ENCODE assay signal across 31 mouse cellular contexts in genomic region chr4:95819650-95820049, GRCm38 (mm10).
DNase-seq lines count a peak whose midpoint lies in the region; ATAC-seq lines count a peak whose summit lies in the region.
"Had no signal": no experiment of that assay in that cellular context is flagged by ENCODE, and none has a peak within 500 bp of the region (broad histone marks: within the 10 kb centered on the region; RNA-seq: fewer than 3 reads in every experiment).

No protein-coding gene starts in this region.

- DNase-seq in NIH3T3 (ENCODE audit: low read depth) = peak; percentile 72
- DNase-seq in embryonic facial prominence, embryonic 10.5 days (ENCODE audit: low spot score) = peak; percentile 45
- DNase-seq in ovary, adult 18-20 months (ENCODE audit: low spot score) = no peak
- no peak for DNase-seq in gastrocnemius, adult 18-20 months (ENCODE audit: low spot score)
- DNase-seq in lung, postnatal 14 days = no peak
- DNase-seq: adrenal gland, adult 2 months; cerebellum, adult 11-12 months; cerebellum, postnatal 25 days; gastrocnemius, postnatal 25 days; heart, adult 18-20 months; heart, postnatal 14 days; kidney, adult 9 months; kidney, postnatal 25 days; layer of hippocampus, postnatal 36 days; lung, embryonic 14.5 days; lung, postnatal 36 days; thymus, adult 2 months; thymus, postnatal 4 days had no signal

- 51% methylated on average over 2 of the region's 2 CpGs for WGBS in hindbrain, embryonic 13.5 days
- 56% methylated on average over 2 of the region's 2 CpGs for WGBS in hindbrain, embryonic 16.5 days
- 36% methylated on average over 2 of the region's 2 CpGs for WGBS in embryonic facial prominence, embryonic 10.5 days
- 30% methylated on average over 2 of the region's 2 CpGs for WGBS in limb, embryonic 13.5 days

- no peak overlapping the region for H3K9ac ChIP-seq in hindbrain, embryonic 13.5 days
- H3K9ac ChIP-seq in hindbrain, embryonic 16.5 days (ENCODE audit: low read depth, low read length) = no peak overlapping the region
- H3K9ac ChIP-seq in limb, embryonic 13.5 days = no peak overlapping the region
- H3K9ac ChIP-seq: forebrain, embryonic 15.5 days; heart, embryonic 13.5 days; limb, embryonic 15.5 days; liver, embryonic 14.5 days; lung, embryonic 14.5 days had no signal

- no peak overlapping the region for H3K4me3 ChIP-seq in hindbrain, embryonic 13.5 days
- no peak overlapping the region for H3K4me3 ChIP-seq in hindbrain, embryonic 16.5 days (ENCODE audit: low read length)
- no peak overlapping the region for H3K4me3 ChIP-seq in embryonic facial prominence, embryonic 10.5 days
- H3K4me3 ChIP-seq in limb, embryonic 13.5 days = no peak overlapping the region
- H3K4me3 ChIP-seq: forebrain, embryonic 15.5 days; heart, embryonic 13.5 days; layer of hippocampus, adult 2 months; limb, embryonic 15.5 days; megakaryocyte, embryonic 14.5 days had no signal

- H3K4me2 ChIP-seq in hindbrain, embryonic 13.5 days = no peak overlapping the region
- H3K4me2 ChIP-seq in hindbrain, embryonic 16.5 days (ENCODE audit: low read length) = no peak overlapping the region
- H3K4me2 ChIP-seq in limb, embryonic 13.5 days (replicated peaks) = no peak overlapping the region
- H3K4me2 ChIP-seq: forebrain, embryonic 15.5 days; heart, embryonic 13.5 days; limb, embryonic 15.5 days; lung, embryonic 14.5 days had no signal

- no peaks in the 10 kb centered on the region for H3K9me3 ChIP-seq in hindbrain, embryonic 13.5 days
- H3K9me3 ChIP-seq in hindbrain, embryonic 16.5 days (ENCODE audit: control insufficient read depth, low read length) = no peaks in the 10 kb centered on the region
- H3K9me3 ChIP-seq in embryonic facial prominence, embryonic 10.5 days = no peaks in the 10 kb centered on the region
- no peaks in the 10 kb centered on the region for H3K9me3 ChIP-seq in limb, embryonic 13.5 days
- H3K9me3 ChIP-seq: forebrain, embryonic 15.5 days; heart, embryonic 13.5 days; limb, embryonic 15.5 days; megakaryocyte, embryonic 14.5 days had no signal

- ATAC-seq in hindbrain, embryonic 13.5 days (ENCODE audit: low FRiP score) = 0 out of 2 replicates have a peak, but pooled peaks have one; percentile 39
- no peak for ATAC-seq in hindbrain, embryonic 16.5 days
- ATAC-seq in limb, embryonic 13.5 days (ENCODE audit: low FRiP score, low read depth) = 0 out of 2 replicates have a peak, but pooled peaks have one; percentile 28
- ATAC-seq: forebrain, embryonic 15.5 days; hindbrain, postnatal 0 days; intestine, embryonic 16.5 days; Patski had no signal

- no peaks in the 10 kb centered on the region for H3K4me1 ChIP-seq in hindbrain, embryonic 13.5 days (replicated peaks)
- no peaks in the 10 kb centered on the region for H3K4me1 ChIP-seq in hindbrain, embryonic 16.5 days (ENCODE audit: control insufficient read depth, insufficient read depth, low read depth, low read length)
- peaks cover 34% of the 10 kb centered on the region for H3K4me1 ChIP-seq in embryonic facial prominence, embryonic 10.5 days
- peaks cover 26% of the 10 kb centered on the region for H3K4me1 ChIP-seq in limb, embryonic 13.5 days
- H3K4me1 ChIP-seq: forebrain, embryonic 15.5 days; heart, embryonic 13.5 days had no signal

- no peaks in the 10 kb centered on the region for H3K36me3 ChIP-seq in hindbrain, embryonic 13.5 days
- H3K36me3 ChIP-seq in hindbrain, embryonic 16.5 days (ENCODE audit: control insufficient read depth, insufficient read depth, low read length) = no peaks in the 10 kb centered on the region
- H3K36me3 ChIP-seq in embryonic facial prominence, embryonic 10.5 days (replicated peaks) = no peaks in the 10 kb centered on the region
- H3K36me3 ChIP-seq in limb, embryonic 13.5 days = no peaks in the 10 kb centered on the region
- H3K36me3 ChIP-seq: forebrain, embryonic 15.5 days; heart, embryonic 13.5 days; limb, embryonic 15.5 days had no signal

- H3K27ac ChIP-seq in hindbrain, embryonic 13.5 days = no peak overlapping the region
- no peak overlapping the region for H3K27ac ChIP-seq in hindbrain, embryonic 16.5 days (ENCODE audit: low read depth, low read length)
- no peak overlapping the region for H3K27ac ChIP-seq in embryonic facial prominence, embryonic 10.5 days (replicated peaks)
- H3K27ac ChIP-seq in limb, embryonic 13.5 days = no peak overlapping the region
- H3K27ac ChIP-seq: forebrain, embryonic 15.5 days; heart, embryonic 13.5 days; hindbrain, postnatal 0 days; layer of hippocampus, adult 2 months; limb, embryonic 15.5 days; liver, embryonic 14.5 days; stomach, postnatal 0 days had no signal

- no peaks in the 10 kb centered on the region for H3K27me3 ChIP-seq in hindbrain, embryonic 13.5 days
- H3K27me3 ChIP-seq in hindbrain, embryonic 16.5 days (replicated peaks; ENCODE audit: control insufficient read depth, insufficient read depth, low read length) = no peaks in the 10 kb centered on the region
- no peaks in the 10 kb centered on the region for H3K27me3 ChIP-seq in embryonic facial prominence, embryonic 10.5 days (replicated peaks; ENCODE audit: low read depth, poor library complexity, severe bottlenecking)
- H3K27me3 ChIP-seq in limb, embryonic 13.5 days = no peaks in the 10 kb centered on the region
- H3K27me3 ChIP-seq: forebrain, embryonic 15.5 days; heart, embryonic 13.5 days; limb, embryonic 15.5 days; megakaryocyte, embryonic 14.5 days; Patski had no signal

Comparison
In these comparisons a context has a peak if more than half of its experiments do, and no peak if none do; other contexts are left out.
1. DNase-seq: peak in NIH3T3 (single experiment) and embryonic facial prominence, embryonic 10.5 days (single experiment); none in ovary, adult 18-20 months (single experiment), gastrocnemius, adult 18-20 months (single experiment) and lung, postnatal 14 days (single experiment).